Mouse (Mus musculus) midbrain, embryonic 15.5 days (tissue): ENCODE measurements around the gene Usp53. TPM values are rescaled to one million over a fixed set of nuclear protein-coding genes. Genes with fewer than 3 reads are reported as not detected.

Experiments
- ATAC-seq: fragments of 200-750 bp; cut with Nextera tagmentation; replicated peaks from 2 replicates; pipeline ENCODE4 v1.8.0; 2017; ENCODE audit warnings: moderate TSS enrichment
- H3K27ac ChIP-seq: fragments of 300-500 bp; sonication (generic); 2 replicates; pipeline ENCODE4 v1.5.1; 2015; ENCODE audit warnings: mild to moderate bottlenecking, inconsistent platforms
- H3K27me3 ChIP-seq: fragments of 300-500 bp; sonication (generic); replicated peaks from 2 replicates; pipeline ENCODE4 v1.6.1; 2015; ENCODE audit warnings: inconsistent platforms
- H3K36me3 ChIP-seq: fragments of 300-500 bp; sonication (generic); replicated peaks from 2 replicates; pipeline ENCODE4 v1.6.1; 2015; ENCODE audit warnings: inconsistent platforms
- H3K4me1 ChIP-seq: fragments of 300-500 bp; sonication (generic); 2 replicates; pipeline ENCODE4 v1.6.1; 2015; ENCODE audit warnings: inconsistent platforms
- H3K4me2 ChIP-seq: fragments of 300-500 bp; sonication (generic); 2 replicates; pipeline ENCODE4 v1.6.1; 2015; ENCODE audit warnings: inconsistent platforms, mild to moderate bottlenecking, moderate library complexity
- H3K4me3 ChIP-seq: fragments of 300-500 bp; sonication (generic); 2 replicates; pipeline ENCODE4 v1.5.1; 2015; ENCODE audit warnings: mild to moderate bottlenecking, inconsistent platforms
- H3K9ac ChIP-seq: fragments of 300-500 bp; sonication (generic); 2 replicates; pipeline ENCODE4 v1.6.1; 2015; ENCODE audit warnings: mild to moderate bottlenecking, inconsistent platforms
- H3K9me3 ChIP-seq: fragments of 300-500 bp; sonication (generic); 2 replicates; pipeline ENCODE4 v1.6.1; 2016; ENCODE audit warnings: inconsistent platforms
- WGBS: fragments of 180-500 bp; shearing (Covaris S2); methylation state at CpG from one replicate; pipeline ENCODE4 v1.1.7; 2015; ENCODE audit warnings: mixed read lengths; 5-methylcytosine and 5-hydroxymethylcytosine counted together
- polyA plus RNA-seq: library from polyadenylated mRNA; unstranded; fragments of >200 nt; fragmentation: Nextera tagmentation; extraction: Ambion mirVana; gene quantifications from 2 replicates; pipeline ENCODE4 v1.2.1, GENCODE M21; 2015

Usp53 gene
- polyA plus RNA-seq, 1 experiment from 2014 or later, result 12.1 TPM

GRCm38 (mm10) chr3:122986386-122986785 lies 2.1 kb upstream of the Usp53 start:
- no peak for ATAC-seq
- 50% methylated on average over 1 of the region's 1 CpGs for WGBS
- H3K36me3 ChIP-seq, result no peaks in the 10 kb centered on the region

GRCm38 (mm10) chr3:122985183-122985944 lies 1.1 kb upstream of the Usp53 start:
- no peaks in the 10 kb centered on the region for H3K27me3 ChIP-seq
- peak overlapping the region; percentile 86 for H3K4me3 ChIP-seq
- H3K4me2 ChIP-seq, result peak overlapping the region; percentile 53
- H3K9ac ChIP-seq, result peak overlapping the region; percentile 84
- WGBS, result 15% methylated on average over 13 of the region's 13 CpGs
- peaks cover 9% of the 10 kb centered on the region; the same call in 1 of the 2 replicates for H3K4me1 ChIP-seq
- no peaks in the 10 kb centered on the region for H3K36me3 ChIP-seq
- no peak for ATAC-seq
- H3K27ac ChIP-seq, result peak overlapping the region; percentile 96
- no peaks in the 10 kb centered on the region for H3K9me3 ChIP-seq

More at GRCm38 (mm10) chr3:122986386-122986785, 2.1 kb upstream of the Usp53 start:
- no peak overlapping the region for H3K4me3 ChIP-seq
- H3K9ac ChIP-seq, result no peak overlapping the region
- no peak overlapping the region for H3K27ac ChIP-seq
- H3K4me1 ChIP-seq, result peaks cover 9% of the 10 kb centered on the region; the same call in 1 of the 2 replicates
- H3K4me2 ChIP-seq, result no peak overlapping the region
- H3K27me3 ChIP-seq, result no peaks in the 10 kb centered on the region
- no peaks in the 10 kb centered on the region for H3K9me3 ChIP-seq

- H3K4me2 ChIP-seq, result peak overlapping the region; percentile 53
- H3K4me3 ChIP-seq, result peak overlapping the region; percentile 86
- H3K36me3 ChIP-seq, result no peaks in the 10 kb centered on the region
- H3K9me3 ChIP-seq, result no peaks in the 10 kb centered on the region
- H3K27ac ChIP-seq, result peak overlapping the region; percentile 96
- 0% methylated on average over 29 of the region's 30 CpGs for WGBS
- peak overlapping the region; percentile 76 for H3K9ac ChIP-seq
- H3K4me1 ChIP-seq, result peaks cover 9% of the 10 kb centered on the region; the same call in 1 of the 2 replicates
- H3K27me3 ChIP-seq, result no peaks in the 10 kb centered on the region
- ATAC-seq, result peak; percentile 90
Measured at GRCm38 (mm10) chr3:122983849-122984248, 461 bp downstream of the Usp53 start.

- H3K4me3 ChIP-seq, result no peak overlapping the region
- H3K27ac ChIP-seq, result no peak overlapping the region
- 94% methylated on average over 1 of the region's 1 CpGs for WGBS
- H3K4me2 ChIP-seq, result no peak overlapping the region
- H3K4me1 ChIP-seq, result no peaks in the 10 kb centered on the region
- ATAC-seq, result no peak
- H3K9ac ChIP-seq, result no peak overlapping the region
- no peaks in the 10 kb centered on the region for H3K36me3 ChIP-seq
- H3K9me3 ChIP-seq, result no peaks in the 10 kb centered on the region
- H3K27me3 ChIP-seq, result no peaks in the 10 kb centered on the region
Measured at GRCm38 (mm10) chr3:122975964-122976363, 8.3 kb downstream of the Usp53 start.

GRCm38 (mm10) chr3:122975363-122975762 lies 8.9 kb downstream of the Usp53 start:
- Histone ChIP-seq H3K4me2 (no peak overlapping the region), H3K27ac (no peak overlapping the region), H3K36me3 (no peaks in the 10 kb centered on the region), H3K27me3 (no peaks in the 10 kb centered on the region), H3K9ac (no peak overlapping the region), H3K4me3 (no peak overlapping the region), H3K4me1 (no peaks in the 10 kb centered on the region), H3K9me3 (no peaks in the 10 kb centered on the region)
- ATAC-seq, result no peak
- WGBS, result 84% methylated on average over 4 of the region's 4 CpGs

GRCm38 (mm10) chr3:122974833-122975232 lies 9.5 kb downstream of the Usp53 start:
- H3K27ac ChIP-seq, result no peak overlapping the region
- WGBS, result 68% methylated on average over 3 of the region's 3 CpGs
- ATAC-seq, result no peak

GRCm38 (mm10) chr3:122972126-122972822 lies 12.0 kb downstream of the Usp53 start:
- H3K4me2 ChIP-seq, result no peak overlapping the region
- H3K27me3 ChIP-seq, result no peaks in the 10 kb centered on the region
- no peak for ATAC-seq
- no peak overlapping the region for H3K9ac ChIP-seq
- no peaks in the 10 kb centered on the region for H3K4me1 ChIP-seq
- H3K36me3 ChIP-seq, result no peaks in the 10 kb centered on the region
- H3K9me3 ChIP-seq, result no peaks in the 10 kb centered on the region
- 83% methylated on average over 3 of the region's 3 CpGs for WGBS
- no peak overlapping the region for H3K4me3 ChIP-seq
- no peak overlapping the region for H3K27ac ChIP-seq

More at GRCm38 (mm10) chr3:122974833-122975232, 9.5 kb downstream of the Usp53 start:
- Histone ChIP-seq H3K27me3 (no peaks in the 10 kb centered on the region), H3K4me2 (no peak overlapping the region), H3K36me3 (no peaks in the 10 kb centered on the region), H3K4me1 (no peaks in the 10 kb centered on the region), H3K9ac (no peak overlapping the region), H3K9me3 (no peaks in the 10 kb centered on the region), H3K4me3 (no peak overlapping the region)

- H3K36me3 ChIP-seq, result no peaks in the 10 kb centered on the region
- no peak overlapping the region for H3K4me3 ChIP-seq
- H3K27ac ChIP-seq, result no peak overlapping the region
- H3K9ac ChIP-seq, result no peak overlapping the region
- H3K9me3 ChIP-seq, result no peaks in the 10 kb centered on the region
- no peak overlapping the region for H3K4me2 ChIP-seq
- 93% methylated on average over 9 of the region's 9 CpGs for WGBS
- H3K4me1 ChIP-seq, result no peaks in the 10 kb centered on the region
- no peak for ATAC-seq
- no peaks in the 10 kb centered on the region for H3K27me3 ChIP-seq
Measured at GRCm38 (mm10) chr3:122968391-122968790, 15.9 kb downstream of the Usp53 start.

- H3K9me3 ChIP-seq, result no peaks in the 10 kb centered on the region
- no peak overlapping the region for H3K9ac ChIP-seq
- H3K36me3 ChIP-seq, result no peaks in the 10 kb centered on the region
- H3K4me3 ChIP-seq, result no peak overlapping the region
- WGBS, result 87% methylated on average over 5 of the region's 5 CpGs
- no peaks in the 10 kb centered on the region for H3K27me3 ChIP-seq
- no peak overlapping the region for H3K27ac ChIP-seq
- no peaks in the 10 kb centered on the region for H3K4me1 ChIP-seq
- ATAC-seq, result no peak
- H3K4me2 ChIP-seq, result no peak overlapping the region
Measured at GRCm38 (mm10) chr3:122964301-122964700, 20.0 kb downstream of the Usp53 start.

- H3K4me3 ChIP-seq, result no peak overlapping the region
- no peak for ATAC-seq
- H3K9me3 ChIP-seq, result no peaks in the 10 kb centered on the region
- peaks cover 5% of the 10 kb centered on the region; the same call in 1 of the 2 replicates for H3K36me3 ChIP-seq
- no peak overlapping the region for H3K27ac ChIP-seq
- no peak overlapping the region for H3K9ac ChIP-seq
- H3K27me3 ChIP-seq, result no peaks in the 10 kb centered on the region
- H3K4me1 ChIP-seq, result no peaks in the 10 kb centered on the region
- H3K4me2 ChIP-seq, result no peak overlapping the region
- WGBS, result 96% methylated on average over 2 of the region's 2 CpGs
Measured at GRCm38 (mm10) chr3:122950129-122950528, 34.2 kb downstream of the Usp53 start.

- H3K27me3 ChIP-seq, result no peaks in the 10 kb centered on the region
- no peak overlapping the region for H3K4me2 ChIP-seq
- H3K27ac ChIP-seq, result no peak overlapping the region
- no peak overlapping the region for H3K9ac ChIP-seq
- no peak for ATAC-seq
- 84% methylated on average over 6 of the region's 6 CpGs for WGBS
- no peak overlapping the region for H3K4me3 ChIP-seq
- no peaks in the 10 kb centered on the region for H3K4me1 ChIP-seq
- H3K9me3 ChIP-seq, result no peaks in the 10 kb centered on the region
- H3K36me3 ChIP-seq, result no peaks in the 10 kb centered on the region
Measured at GRCm38 (mm10) chr3:122943387-122943890, 40.9 kb downstream of the Usp53 start.

- no peaks in the 10 kb centered on the region for H3K27me3 ChIP-seq
- no peak overlapping the region for H3K4me3 ChIP-seq
- no peak overlapping the region for H3K9ac ChIP-seq
- no peaks in the 10 kb centered on the region for H3K9me3 ChIP-seq
- ATAC-seq, result no peak
- no peaks in the 10 kb centered on the region for H3K4me1 ChIP-seq
- H3K36me3 ChIP-seq, result no peaks in the 10 kb centered on the region
- WGBS, result 80% methylated on average over 2 of the region's 2 CpGs
- H3K4me2 ChIP-seq, result no peak overlapping the region
- H3K27ac ChIP-seq, result no peak overlapping the region
Measured at GRCm38 (mm10) chr3:122939215-122939614, 45.1 kb downstream of the Usp53 start.
